Mouse (Mus musculus) testis, adult 2 months (tissue): ENCODE results near the gene Cyp26b1. TPM values are rescaled to one million over a fixed set of nuclear protein-coding genes. Genes with fewer than 3 reads are reported as not detected.

Experiments
- H3K27ac ChIP-seq: fragments of 200-500 bp; 2 replicates; pipeline ENCODE4 v1.5.1; 2012; ENCODE audit warnings: low read depth, low read length; ENCODE audit not compliant: control insufficient read depth, insufficient read depth
- H3K27me3 ChIP-seq: fragments of 200-500 bp; 2 replicates; pipeline ENCODE4 v1.6.1; 2012; ENCODE audit warnings: mild to moderate bottlenecking, low read length, moderate library complexity; ENCODE audit not compliant: control insufficient read depth, insufficient read depth
- H3K36me3 ChIP-seq: fragments of 200-500 bp; 2 replicates; pipeline ENCODE4 v1.6.1; 2012; ENCODE audit warnings: mild to moderate bottlenecking, low read length; ENCODE audit not compliant: control insufficient read depth, insufficient read depth
- H3K4me1 ChIP-seq: fragments of 200-500 bp; 2 replicates; pipeline ENCODE4 v1.6.1; 2012; ENCODE audit warnings: low read length; ENCODE audit not compliant: control insufficient read depth, insufficient read depth
- H3K4me3 ChIP-seq: fragments of 200-500 bp; 2 replicates; pipeline ENCODE4 v1.5.1; 2012; ENCODE audit warnings: low read depth, mild to moderate bottlenecking, low read length, moderate library complexity, mixed read lengths; ENCODE audit not compliant: control insufficient read depth
- CTCF ChIP-seq: fragments of 200-500 bp; IDR thresholded peaks from 2 replicates; pipeline ENCODE4 v1.5.1; 2012; ENCODE audit warnings: low read depth, mild to moderate bottlenecking, inconsistent platforms, low read length, moderate library complexity; ENCODE audit not compliant: control insufficient read depth, insufficient read depth, insufficient replicate concordance
- POLR2A ChIP-seq: fragments of 200-500 bp; IDR thresholded peaks from 2 replicates; pipeline ENCODE4 v1.6.1; 2012; ENCODE audit warnings: low read depth, mild to moderate bottlenecking, inconsistent platforms, low read length, moderate library complexity; ENCODE audit not compliant: control insufficient read depth
- polyA plus RNA-seq: library from polyadenylated mRNA; depleted of rRNA; stranded (reverse); fragments of >200 nt; gene quantifications from 2 replicates; pipeline ENCODE4 v1.2.3, GENCODE M21; 2012; rRNA removed

Gene Cyp26b1
- polyA plus RNA-seq: 9.1 and 14.0 TPM in 2 replicates

DNA sequence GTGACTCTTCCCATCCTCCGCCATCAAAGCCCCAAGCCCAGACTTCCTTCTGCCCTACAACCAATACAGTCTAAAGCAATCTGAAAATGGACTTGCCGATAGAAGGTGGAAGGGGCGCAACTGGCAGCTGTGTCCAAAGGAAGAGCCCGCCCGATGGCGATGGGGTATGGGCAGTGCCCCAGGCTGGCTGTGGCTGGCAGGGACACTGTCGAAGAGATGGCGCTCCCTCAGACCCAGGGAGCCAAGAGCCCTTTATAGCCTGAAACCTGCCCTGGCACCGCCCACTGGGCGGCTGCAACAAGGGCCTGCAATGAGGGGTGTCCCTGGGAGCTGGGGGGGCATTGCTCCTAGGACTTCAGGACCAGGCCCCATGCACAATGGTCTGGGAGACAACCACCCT lies at the start of gene Cyp26b1:
Gene Cyp26b1 (minus strand): TSS at position 216 of the 400 bp plus-strand sequence.
- no peak for TF ChIP-seq POLR2A
- no peak for TF ChIP-seq CTCF
- no peak within 1 kb of the TSS for H3K4me3 ChIP-seq
- no peaks in the 10 kb centered on the region for H3K27me3 ChIP-seq
- no peak within 1 kb of the TSS for H3K27ac ChIP-seq
- H3K36me3 ChIP-seq: no peaks in the 10 kb centered on the region
- H3K4me1 ChIP-seq: peaks cover 6% of the 10 kb centered on the region

- no peaks in the 10 kb centered on the region for H3K27me3 ChIP-seq
- TF ChIP-seq CTCF (no peak), POLR2A (no peak)
- H3K27ac ChIP-seq: no peak overlapping the region
Measured at GRCm38 (mm10) chr6:84641062-84641431, 47.3 kb upstream of the Cyp26b1 start.

GRCm38 (mm10) chr6:84640324-84641061 lies 46.8 kb upstream of the Cyp26b1 start:
- Histone ChIP-seq H3K27ac (0 out of 2 replicates have a peak overlapping the region, but pooled peaks have one; percentile 3), H3K4me3 (no peak overlapping the region), H3K27me3 (no peaks in the 10 kb centered on the region), H3K4me1 (peaks cover 2% of the 10 kb centered on the region; the same call in 1 of the 2 replicates), H3K36me3 (no peaks in the 10 kb centered on the region)
- TF ChIP-seq CTCF: no peak
- TF ChIP-seq POLR2A: no peak

More at GRCm38 (mm10) chr6:84641062-84641431, 47.3 kb upstream of the Cyp26b1 start:
- Histone ChIP-seq H3K36me3 (no peaks in the 10 kb centered on the region), H3K4me3 (no peak overlapping the region), H3K4me1 (peaks cover 2% of the 10 kb centered on the region; the same call in 1 of the 2 replicates)

- Histone ChIP-seq H3K4me3 (no peak overlapping the region), H3K27me3 (no peaks in the 10 kb centered on the region), H3K27ac (no peak overlapping the region), H3K36me3 (no peaks in the 10 kb centered on the region), H3K4me1 (peaks cover 2% of the 10 kb centered on the region; the same call in 1 of the 2 replicates)
- TF ChIP-seq CTCF (no peak), POLR2A (no peak)
Measured at GRCm38 (mm10) chr6:84638206-84638605, 44.5 kb upstream of the Cyp26b1 start.

DNA sequence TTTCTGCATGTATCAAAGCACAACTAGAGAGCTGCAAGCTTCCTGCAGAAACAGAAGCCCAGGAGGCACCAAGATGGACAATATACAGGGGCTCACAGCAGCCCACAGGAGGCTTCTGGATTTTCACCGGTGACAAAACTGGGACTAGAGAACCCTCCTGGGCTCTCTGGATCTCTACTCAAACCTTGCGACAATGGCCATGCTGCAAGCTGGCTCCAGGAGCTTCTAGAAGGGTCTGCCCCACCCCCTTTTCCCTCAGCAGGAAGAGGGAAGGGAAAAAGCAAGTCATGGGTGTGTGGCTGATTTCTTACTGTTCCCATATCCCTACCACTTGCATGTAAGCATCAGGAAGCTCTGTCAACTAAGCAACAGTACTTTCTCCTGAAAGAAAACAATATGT lies 37.9 kb upstream of the Cyp26b1 start:
- Histone ChIP-seq H3K4me3 (no peak overlapping the region), H3K27ac (no peak overlapping the region), H3K27me3 (no peaks in the 10 kb centered on the region), H3K36me3 (no peaks in the 10 kb centered on the region), H3K4me1 (no peaks in the 10 kb centered on the region)
- TF ChIP-seq CTCF (no peak), POLR2A (no peak)

GRCm38 (mm10) chr6:84630276-84630675 lies 36.6 kb upstream of the Cyp26b1 start:
- Histone ChIP-seq H3K27ac (no peak overlapping the region), H3K36me3 (no peaks in the 10 kb centered on the region)
- TF ChIP-seq POLR2A (no peak), CTCF (no peak)

GRCm38 (mm10) chr6:84628831-84629230 lies 35.1 kb upstream of the Cyp26b1 start:
- H3K27me3 ChIP-seq: no peaks in the 10 kb centered on the region

More at GRCm38 (mm10) chr6:84630276-84630675, 36.6 kb upstream of the Cyp26b1 start:
- H3K27me3 ChIP-seq: no peaks in the 10 kb centered on the region
- no peak overlapping the region for H3K4me3 ChIP-seq
- H3K4me1 ChIP-seq: no peaks in the 10 kb centered on the region

More at GRCm38 (mm10) chr6:84628831-84629230, 35.1 kb upstream of the Cyp26b1 start:
- H3K4me3 ChIP-seq: no peak overlapping the region
- H3K27ac ChIP-seq: no peak overlapping the region
- H3K4me1 ChIP-seq: no peaks in the 10 kb centered on the region
- H3K36me3 ChIP-seq: no peaks in the 10 kb centered on the region
- TF ChIP-seq POLR2A: no peak
- TF ChIP-seq CTCF: no peak
